Mouse (Mus musculus) cortical plate, adult 2 months (tissue): ENCODE data around the gene Flt1. TPM values are rescaled to one million over a fixed set of nuclear protein-coding genes. Genes with fewer than 3 reads are reported as not detected.
A peak's percentile ranks its signal among the peaks of the same experiment; 100 is the strongest.

ENCODE experiments used
- H3K27ac ChIP-seq: fragments of 200-500 bp; 2 replicates; pipeline ENCODE4 v1.5.1; 2012; ENCODE audit warnings: low read length, control low read depth, inconsistent platforms; ENCODE audit not compliant: insufficient read depth
- H3K4me1 ChIP-seq: fragments of 200-500 bp; 2 replicates; pipeline ENCODE4 v1.6.1; 2011; ENCODE audit warnings: low read length; ENCODE audit not compliant: control insufficient read depth, insufficient read depth
- H3K4me3 ChIP-seq: fragments of 200-500 bp; 2 replicates; pipeline ENCODE4 v1.5.1; 2011; ENCODE audit warnings: mild to moderate bottlenecking, low read length, control low read depth; ENCODE audit not compliant: insufficient read depth
- CTCF ChIP-seq: fragments of 200-500 bp; IDR thresholded peaks from 2 replicates; pipeline ENCODE4 v1.5.1; 2011; ENCODE audit warnings: mild to moderate bottlenecking, control low read depth, low read length; ENCODE audit not compliant: insufficient read depth; ENCODE audit errors: extremely low read depth
- POLR2A ChIP-seq: fragments of 200-500 bp; IDR thresholded peaks from 2 replicates; pipeline ENCODE4 v1.6.1; 2011; ENCODE audit warnings: mild to moderate bottlenecking, low read length, control low read depth; ENCODE audit not compliant: insufficient read depth; ENCODE audit errors: extremely low read depth
- polyA plus RNA-seq: library from polyadenylated mRNA; depleted of rRNA; stranded (reverse); fragments of >200 nt; gene quantifications from 2 replicates; pipeline ENCODE4 v1.2.3, GENCODE M21; 2012

Flt1 gene
- polyA plus RNA-seq, 1 experiment = 27.0 TPM

- TF ChIP-seq CTCF (no peak), POLR2A (no peak)
- no peaks in the 10 kb centered on the region for H3K4me1 ChIP-seq
- H3K27ac ChIP-seq = no peak overlapping the region
- H3K4me3 ChIP-seq = no peak overlapping the region
Measured at GRCm38 (mm10) chr5:147751673-147752130, 25.9 kb upstream of the Flt1 start.

- no peak overlapping the region for H3K27ac ChIP-seq
- H3K4me1 ChIP-seq = no peaks in the 10 kb centered on the region
- H3K4me3 ChIP-seq = no peak overlapping the region
- TF ChIP-seq POLR2A (no peak), CTCF (no peak)
Measured at GRCm38 (mm10) chr5:147749972-147750371, 24.2 kb upstream of the Flt1 start.

GRCm38 (mm10) chr5:147748081-147748581 is 22.3 kb upstream of the Flt1 start:
- Histone ChIP-seq H3K27ac (no peak overlapping the region), H3K4me3 (no peak overlapping the region), H3K4me1 (no peaks in the 10 kb centered on the region)
- TF ChIP-seq CTCF (no peak), POLR2A (no peak)

- H3K4me3 ChIP-seq = no peak overlapping the region
- TF ChIP-seq POLR2A (no peak), CTCF (no peak)
Measured at GRCm38 (mm10) chr5:147744900-147745653, 19.3 kb upstream of the Flt1 start.

GRCm38 (mm10) chr5:147742468-147743111 is 16.8 kb upstream of the Flt1 start:
- no peaks in the 10 kb centered on the region for H3K4me1 ChIP-seq
- TF ChIP-seq CTCF (no peak), POLR2A (no peak)

More at GRCm38 (mm10) chr5:147744900-147745653, 19.3 kb upstream of the Flt1 start:
- no peaks in the 10 kb centered on the region for H3K4me1 ChIP-seq
- no peak overlapping the region for H3K27ac ChIP-seq

GRCm38 (mm10) chr5:147736766-147737280 is 11.0 kb upstream of the Flt1 start:
- Histone ChIP-seq H3K4me3 (no peak overlapping the region), H3K27ac (no peak overlapping the region), H3K4me1 (no peaks in the 10 kb centered on the region)
- TF ChIP-seq POLR2A = no peak
- no peak for TF ChIP-seq CTCF

More at GRCm38 (mm10) chr5:147742468-147743111, 16.8 kb upstream of the Flt1 start:
- H3K4me3 ChIP-seq = no peak overlapping the region
- no peak overlapping the region for H3K27ac ChIP-seq

- H3K27ac ChIP-seq = no peak overlapping the region
- no peak overlapping the region for H3K4me3 ChIP-seq
- H3K4me1 ChIP-seq = no peaks in the 10 kb centered on the region
- no peak for TF ChIP-seq POLR2A
- TF ChIP-seq CTCF = peak; percentile 33; the same call in 1 of the 2 replicates
Measured at GRCm38 (mm10) chr5:147733682-147734081, 7.9 kb upstream of the Flt1 start.

- Histone ChIP-seq H3K27ac (no peak overlapping the region), H3K4me1 (no peaks in the 10 kb centered on the region), H3K4me3 (no peak overlapping the region)
- no peak for TF ChIP-seq CTCF
Measured at GRCm38 (mm10) chr5:147732926-147733325, 7.1 kb upstream of the Flt1 start.

- H3K4me1 ChIP-seq = no peaks in the 10 kb centered on the region
Measured at GRCm38 (mm10) chr5:147727481-147727880, 1.7 kb upstream of the Flt1 start.

GRCm38 (mm10) chr5:147726701-147727393 is 1.0 kb upstream of the Flt1 start:
- no peak for TF ChIP-seq CTCF
- no peak for TF ChIP-seq POLR2A
- no peak overlapping the region for H3K4me3 ChIP-seq
- no peak overlapping the region for H3K27ac ChIP-seq
- H3K4me1 ChIP-seq = no peaks in the 10 kb centered on the region

More at GRCm38 (mm10) chr5:147727481-147727880, 1.7 kb upstream of the Flt1 start:
- Histone ChIP-seq H3K27ac (no peak overlapping the region), H3K4me3 (no peak overlapping the region)
- no peak for TF ChIP-seq CTCF
